Mouse (Mus musculus) liver, embryonic 15.5 days (tissue): ENCODE data around the gene Mllt11. TPM values are rescaled to one million over a fixed set of nuclear protein-coding genes. Genes with fewer than 3 reads are reported as not detected.

Source experiments
- ATAC-seq: fragments of 200-750 bp; cut with Nextera tagmentation; 2 replicates; pipeline ENCODE4 v1.8.0; 2017; ENCODE audit warnings: moderate number of reproducible peaks, mild to moderate bottlenecking, moderate library complexity; ENCODE audit not compliant: insufficient read depth
- H3K27ac ChIP-seq: fragments of 300-500 bp; sonication (generic); replicated peaks from 2 replicates; pipeline ENCODE4 v1.5.1; 2015; ENCODE audit warnings: mild to moderate bottlenecking, inconsistent platforms
- H3K27me3 ChIP-seq: fragments of 300-500 bp; sonication (generic); 2 replicates; pipeline ENCODE4 v1.6.1; 2015; ENCODE audit warnings: mild to moderate bottlenecking, inconsistent platforms
- H3K36me3 ChIP-seq: fragments of 300-500 bp; sonication (generic); replicated peaks from 2 replicates; pipeline ENCODE4 v1.6.1; 2015; ENCODE audit warnings: moderate library complexity, mild to moderate bottlenecking, inconsistent platforms
- H3K4me1 ChIP-seq: fragments of 300-500 bp; sonication (generic); replicated peaks from 2 replicates; pipeline ENCODE4 v1.6.1; 2015; ENCODE audit warnings: inconsistent platforms
- H3K4me2 ChIP-seq: fragments of 300-500 bp; sonication (generic); 2 replicates; pipeline ENCODE4 v1.6.1; 2015; ENCODE audit warnings: moderate library complexity, mild to moderate bottlenecking, inconsistent platforms
- H3K4me3 ChIP-seq: fragments of 300-500 bp; sonication (generic); replicated peaks from 2 replicates; pipeline ENCODE4 v1.5.1; 2015; ENCODE audit warnings: mild to moderate bottlenecking, inconsistent platforms
- H3K9ac ChIP-seq: fragments of 300-500 bp; sonication (generic); 2 replicates; pipeline ENCODE4 v1.6.1; 2015; ENCODE audit warnings: moderate library complexity, mild to moderate bottlenecking, inconsistent platforms
- H3K9me3 ChIP-seq: fragments of 300-500 bp; sonication (generic); replicated peaks from 2 replicates; pipeline ENCODE4 v1.6.1; 2016; ENCODE audit warnings: inconsistent platforms
- WGBS: fragments of 180-500 bp; shearing (Covaris S2); methylation state at CpG from one replicate; pipeline ENCODE4 v1.1.7; 2015; ENCODE audit warnings: mixed read lengths; ENCODE audit not compliant: insufficient replicate concordance; 5-methylcytosine and 5-hydroxymethylcytosine counted together
- polyA plus RNA-seq: library from polyadenylated mRNA; unstranded; fragments of >200 nt; fragmentation: Nextera tagmentation; extraction: Ambion mirVana; gene quantifications from 2 replicates; pipeline ENCODE4 v1.2.1, GENCODE M21; 2015

The Mllt11 gene
- polyA plus RNA-seq, 1 experiment from 2014 or later = 2.7 TPM

GRCm38 (mm10) chr3:95169996-95170395 lies 62.0 kb downstream of the Mllt11 start:
- H3K27ac ChIP-seq = no peak overlapping the region
- H3K27me3 ChIP-seq = peaks cover 87% of the 10 kb centered on the region
- ATAC-seq = no peak
- no peak overlapping the region for H3K4me3 ChIP-seq
- H3K36me3 ChIP-seq = no peaks in the 10 kb centered on the region
- H3K9me3 ChIP-seq = no peaks in the 10 kb centered on the region
- WGBS = 75% methylated on average over 10 of the region's 10 CpGs
- no peak overlapping the region for H3K9ac ChIP-seq
- peaks cover 17% of the 10 kb centered on the region for H3K4me1 ChIP-seq
- H3K4me2 ChIP-seq = no peak overlapping the region

Other genes starting within 250 kb of the Mllt11 start
- gene Zfp687, start 216.7 kb downstream of the Mllt11 start, polyA plus RNA-seq = 7.2 and 7.4 TPM in 2 replicates
- 151 and 159 TPM in 2 replicates for gene Psmd4, start 189.6 kb downstream of the Mllt11 start, polyA plus RNA-seq
- gene Pip5k1a, start 125.2 kb downstream of the Mllt11 start, polyA plus RNA-seq = 8.5 and 8.7 TPM in 2 replicates
- 31.4 and 36.6 TPM in 2 replicates for gene Vps72, start 121.1 kb downstream of the Mllt11 start, polyA plus RNA-seq
- 0.53 and 0.88 TPM in 2 replicates for gene Tmod4, start 107.7 kb downstream of the Mllt11 start, polyA plus RNA-seq
- gene Scnm1, start 98.2 kb downstream of the Mllt11 start, polyA plus RNA-seq = 25.6 and 26.1 TPM in 2 replicates
- gene Lysmd1, start 98.1 kb downstream of the Mllt11 start, polyA plus RNA-seq = 7.1 and 8.3 TPM in 2 replicates
- 9.3 and 9.8 TPM in 2 replicates for gene Tnfaip8l2, start 89.8 kb downstream of the Mllt11 start, polyA plus RNA-seq
- 0.37 and 0.68 TPM in 2 replicates for gene Sema6c, start 71.7 kb downstream of the Mllt11 start, polyA plus RNA-seq
- 6.2 and 7.1 TPM in 2 replicates for gene Gabpb2, start 14.3 kb downstream of the Mllt11 start, polyA plus RNA-seq
- gene Cdc42se1, start 3.4 kb downstream of the Mllt11 start, polyA plus RNA-seq = 36.7 and 42.6 TPM in 2 replicates
- 0.07 and 0.12 TPM in 2 replicates for gene Gm128, start 9.4 kb upstream of the Mllt11 start, polyA plus RNA-seq
- gene Bnipl, start 19.0 kb upstream of the Mllt11 start, polyA plus RNA-seq = not detected in 2 replicates
- gene Mindy1, start 49.2 kb upstream of the Mllt11 start, polyA plus RNA-seq = 18.8 and 20.9 TPM in 2 replicates
- gene Prune1, start 49.9 kb upstream of the Mllt11 start, polyA plus RNA-seq = 9.0 and 9.5 TPM in 2 replicates
- 2.1 and 2.8 TPM in 2 replicates for gene Anxa9, start 75.0 kb upstream of the Mllt11 start, polyA plus RNA-seq
- gene Cers2, start 82.6 kb upstream of the Mllt11 start, polyA plus RNA-seq = 110 and 114 TPM in 2 replicates
- gene Setdb1, start 125.0 kb upstream of the Mllt11 start, polyA plus RNA-seq = 12.0 and 12.9 TPM in 2 replicates
- not detected in 2 replicates for gene 4930558C23Rik, start 170.7 kb upstream of the Mllt11 start, polyA plus RNA-seq
- 15.4 and 16.4 TPM in 2 replicates for gene Arnt, start 202.2 kb upstream of the Mllt11 start, polyA plus RNA-seq